Mouse (Mus musculus): Measurements from ENCODE around the gene Prkacb. TPM values are rescaled to one million over a fixed set of nuclear protein-coding genes. Genes with fewer than 3 reads are reported as not detected.

Prkacb gene
- 37.5 TPM for polyA plus RNA-seq (2014; fragmentation: Illumina TruSeq; extraction: RNeasy Lipid Tissue Mini Kit (QIAGEN cat#74804); ENCODE audit: low read depth, low replicate concordance)

GRCm38 (mm10) chr3:146812901-146813393 lies at the start of gene Prkacb:
TSS of gene Prkacb (minus strand) at chr3:146812990.

GRCm38 (mm10) chr3:146851966-146852891 lies 39.4 kb upstream of the Prkacb start, which contains the start of gene Ttll7:
TSS of gene Ttll7 (plus strand) at chr3:146852367.

GRCm38 (mm10) chr3:146684811-146685675 lies 127.7 kb downstream of the Prkacb start, which contains the start of gene Samd13:
TSS of gene Samd13 (minus strand) at chr3:146685592.

Other genes starting within 250 kb of the Prkacb start
- gene Uox, start 242.6 kb downstream of the Prkacb start, polyA plus RNA-seq (2014; fragmentation: Illumina TruSeq; extraction: RNeasy Lipid Tissue Mini Kit (QIAGEN cat#74804); ENCODE audit: low read depth, low replicate concordance): 1.0 TPM
- not detected for gene Dnase2b, start 197.4 kb downstream of the Prkacb start, polyA plus RNA-seq (2014; fragmentation: Illumina TruSeq; extraction: RNeasy Lipid Tissue Mini Kit (QIAGEN cat#74804); ENCODE audit: low read depth, low replicate concordance)
- not detected for gene 4930503B20Rik, start 161.7 kb downstream of the Prkacb start, polyA plus RNA-seq (2014; fragmentation: Illumina TruSeq; extraction: RNeasy Lipid Tissue Mini Kit (QIAGEN cat#74804); ENCODE audit: low read depth, low replicate concordance)
- gene Samd13, start 127.4 kb downstream of the Prkacb start, polyA plus RNA-seq (2014; fragmentation: Illumina TruSeq; extraction: RNeasy Lipid Tissue Mini Kit (QIAGEN cat#74804); ENCODE audit: low read depth, low replicate concordance): 4.7 TPM
- 4.0 TPM for gene Ttll7, start 39.4 kb upstream of the Prkacb start, polyA plus RNA-seq (2014; fragmentation: Illumina TruSeq; extraction: RNeasy Lipid Tissue Mini Kit (QIAGEN cat#74804); ENCODE audit: low read depth, low replicate concordance)